In the genomic region with DNA sequence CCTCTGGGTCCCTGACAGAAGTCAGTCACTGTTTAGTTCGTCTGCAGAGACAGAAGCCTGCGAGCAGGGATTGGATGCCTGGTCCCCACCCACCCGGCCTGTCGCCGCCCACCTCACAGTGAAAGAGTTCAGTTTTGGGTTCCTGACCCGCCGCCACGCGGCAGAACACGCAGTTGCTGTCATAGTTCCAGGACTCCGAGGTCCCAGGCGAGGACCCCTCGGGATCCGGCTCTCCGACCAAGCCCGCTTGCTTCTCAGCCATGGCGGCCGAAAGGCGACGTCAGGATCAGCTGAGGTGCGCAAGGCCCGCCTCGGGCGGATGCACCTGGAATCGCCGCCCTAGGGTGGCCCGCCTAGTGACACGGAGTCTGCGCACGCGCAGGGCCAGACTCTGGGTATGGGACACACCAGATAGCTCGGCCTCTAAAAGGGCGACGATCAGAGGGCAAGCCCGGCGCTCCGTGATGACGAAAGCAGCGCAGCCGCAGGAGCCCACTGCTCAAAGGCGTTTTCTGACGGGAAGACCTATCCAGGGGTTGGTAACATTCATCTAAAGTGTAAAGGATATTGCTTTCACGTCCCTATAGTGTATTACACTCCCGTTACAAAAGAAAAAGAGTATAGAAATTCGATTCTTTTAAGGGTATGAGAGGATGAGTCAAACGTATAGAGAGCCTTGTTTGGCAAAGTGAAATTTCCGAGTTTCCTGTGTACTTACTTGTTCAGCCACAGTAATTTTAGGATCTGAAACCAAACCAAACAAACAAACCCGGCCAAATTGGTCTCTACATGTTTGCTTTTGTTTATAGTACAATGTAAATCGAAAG, we compare ENCODE assay signal across 8 mouse cellular contexts. TPM values are rescaled to one million over a fixed set of nuclear protein-coding genes. Genes with fewer than 3 reads are reported as not detected.
DNase-seq lines count a peak whose midpoint lies in the region; ATAC-seq and TF ChIP-seq lines count a peak whose summit lies in the region.

No protein-coding gene starts in this region.

- peaks cover 3% of the 10 kb centered on the region; the same call in 1 of the 2 replicates for H3K4me1 ChIP-seq in hindbrain, postnatal 0 days (ENCODE audit: insufficient read depth, low read length)

- H3K36me3 ChIP-seq in hindbrain, postnatal 0 days (ENCODE audit: insufficient read depth, low read length) = no peaks in the 10 kb centered on the region

- DNase-seq in ZHBTc4 (ENCODE audit: low read depth, low spot score) = peak; percentile 99
- DNase-seq in gastrocnemius, adult 2 months = peak; percentile 99
- peak; percentile 100 for DNase-seq in hindbrain, postnatal 0 days (ENCODE audit: low spot score)
- peak; percentile 99 for DNase-seq in left cerebral cortex, adult 2 months (ENCODE audit: extremely low spot score in 1 of 2, low spot score in 2 of 2)
- DNase-seq in right cerebral cortex, adult 2 months (ENCODE audit: low spot score in 2 of 2) = peak; percentile 99
- DNase-seq in urinary bladder, postnatal 14 days (ENCODE audit: low spot score) = peak; percentile 98

- intact Hi-C loops in gastrocnemius, adult 2 months (cut with DNase I) = loop anchor here (5.0 to 10.0 kb wide), 2 partner anchors 194 to 696 kb away; a partner anchor contains a TSS
- intact Hi-C loops in left cerebral cortex, adult 2 months (cut with DNase I) = loop anchor here (2.0 to 5.0 kb wide), 2 partner anchors 184 to 694 kb away; a partner anchor contains a TSS

- peak overlapping the region; percentile 63 for H3K4me2 ChIP-seq in hindbrain, postnatal 0 days (ENCODE audit: low read depth, low read length)

- H3K27ac ChIP-seq in gastrocnemius, adult 2 months = peak overlapping the region; percentile 98
- peak overlapping the region; percentile 93 for H3K27ac ChIP-seq in hindbrain, postnatal 0 days
- H3K27ac ChIP-seq in left cerebral cortex, adult 2 months = peak overlapping the region; percentile 94

- 2% methylated on average over 49 of the region's 49 CpGs for WGBS in hindbrain, postnatal 0 days

- peak overlapping the region; percentile 86 for H3K4me3 ChIP-seq in gastrocnemius, adult 2 months
- peak overlapping the region; percentile 69 for H3K4me3 ChIP-seq in hindbrain, postnatal 0 days (ENCODE audit: low read length)
- H3K4me3 ChIP-seq in left cerebral cortex, adult 2 months = peak overlapping the region; percentile 67

- peak; percentile 22; the same call in 1 of the 2 replicates for TF ChIP-seq CTCF in gastrocnemius, adult 2 months (IDR thresholded peaks at IDR 0.05)
- TF ChIP-seq CTCF in hindbrain, postnatal 0 days (IDR thresholded peaks at IDR 0.05; ENCODE audit: low read depth) = peak; percentile 60
- TF ChIP-seq CTCF in left cerebral cortex, adult 2 months (IDR thresholded peaks at IDR 0.05) = peak; percentile 21

- H3K27me3 ChIP-seq in hindbrain, postnatal 0 days (ENCODE audit: insufficient read depth, low read length) = no peaks in the 10 kb centered on the region

- H3K9me3 ChIP-seq in hindbrain, postnatal 0 days (ENCODE audit: low read length) = no peaks in the 10 kb centered on the region

- peak overlapping the region; percentile 72 for H3K9ac ChIP-seq in hindbrain, postnatal 0 days (replicated peaks; ENCODE audit: low read length)

- peak; percentile 94 for ATAC-seq in common myeloid progenitor, adult 5-6 weeks (replicated peaks; ENCODE audit: low read depth, poor library complexity, severe bottlenecking)
- peak; percentile 100 for ATAC-seq in hindbrain, postnatal 0 days
- ATAC-seq in megakaryocyte, adult 5-6 weeks (ENCODE audit: poor library complexity, severe bottlenecking) = peak; percentile 92

RNA-seq across cellular contexts. Expression of a gene that starts 11.1 kb away (rescaled TPM):
- total RNA-seq in common myeloid progenitor, adult 5-6 weeks (2017) = 11.3 and 12.3 TPM in 2 replicates
- 10 to 100 TPM; 57.6 to 63.2 TPM for total RNA-seq in gastrocnemius, adult 2 months (2021)
- total RNA-seq in hindbrain, postnatal 0 days (2014; rRNA removed) = 19.9 and 24.4 TPM in 2 replicates
- polyA plus RNA-seq in hindbrain, postnatal 0 days (2015; fragmentation: Nextera tagmentation; extraction: Ambion mirVana) = 15.9 and 16.4 TPM in 2 replicates
- 10 to 100 TPM; 44.8 to 45.5 TPM for total RNA-seq in left cerebral cortex, adult 2 months (2021)
- total RNA-seq in megakaryocyte, adult 5-6 weeks (2015) = 12.3 and 13.7 TPM in 2 replicates
- total RNA-seq in megakaryocyte, adult 5-6 weeks (2017) = 7.0 and 15.2 TPM in 2 replicates

RNA-seq across cellular contexts. Expression of a gene that starts 17.8 kb away (rescaled TPM):
- 27.5 and 31.3 TPM in 2 replicates for total RNA-seq in common myeloid progenitor, adult 5-6 weeks (2017)
- total RNA-seq in gastrocnemius, adult 2 months (2021) = 1 to 10 TPM; 3.2 to 4.6 TPM
- total RNA-seq in hindbrain, postnatal 0 days (2014; rRNA removed) = 4.5 and 4.9 TPM in 2 replicates
- polyA plus RNA-seq in hindbrain, postnatal 0 days (2015; fragmentation: Nextera tagmentation; extraction: Ambion mirVana) = 16.7 and 20.0 TPM in 2 replicates
- total RNA-seq in left cerebral cortex, adult 2 months (2021) = 10 to 100 TPM in 1 of 2 experiments, 1 to 10 TPM in 1; 8.0 to 11.3 TPM
- total RNA-seq in megakaryocyte, adult 5-6 weeks (2015) = 16.4 and 16.7 TPM in 2 replicates
- total RNA-seq in megakaryocyte, adult 5-6 weeks (2017) = 13.4 and 13.7 TPM in 2 replicates

Comparison
In these comparisons a context has a peak if more than half of its experiments do, and no peak if none do; other contexts are left out.
1. Peak in every context shown above with its lines: DNase-seq, ATAC-seq, H3K4me3 ChIP-seq and H3K27ac ChIP-seq.